Mouse (Mus musculus): ENCODE results near the gene Fbxo41. TPM values are rescaled to one million over a fixed set of nuclear protein-coding genes. Genes with fewer than 3 reads are reported as not detected.

Gene Fbxo41
- total and polyA plus RNA-seq, 2 experiments from 2014 or later, result 0.11 TPM; not detected in 1

DNA sequence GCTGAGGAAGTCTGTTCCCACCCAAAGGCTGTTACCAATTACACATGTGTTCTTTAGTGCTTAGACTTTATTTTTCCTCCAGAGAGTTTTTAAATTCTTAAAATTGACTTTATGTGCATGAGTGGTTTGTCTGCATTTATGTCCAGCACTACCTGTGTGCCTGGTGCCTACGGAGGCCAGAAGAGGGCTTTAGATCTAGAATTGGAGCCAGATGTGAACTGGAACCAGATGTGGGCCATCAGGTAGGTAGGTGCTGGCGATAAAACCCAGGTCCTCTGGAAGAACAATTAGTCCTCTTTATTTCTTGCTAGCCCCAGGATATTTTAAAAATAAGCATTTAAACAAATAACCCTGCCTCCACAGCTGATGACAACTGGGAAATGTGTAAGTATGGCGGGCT, 11.2 kb downstream of the Fbxo41 start:
- 0 out of 2 replicates have a peak, but pooled peaks cover under 1% of the 10 kb centered on the region for H3K27me3 ChIP-seq (ENCODE audit: control insufficient read depth, insufficient read depth, low read length)
- DNase-seq (ENCODE audit: low spot score), result no peak
- no peaks in the 10 kb centered on the region for H3K4me1 ChIP-seq (ENCODE audit: control insufficient read depth, insufficient read depth)
- H3K27ac ChIP-seq (ENCODE audit: low read depth), result no peak overlapping the region
- H3K4me2 ChIP-seq (ENCODE audit: low read depth, low read length), result no peak overlapping the region
- TF ChIP-seq EP300 (IDR thresholded peaks at IDR 0.05; ENCODE audit: low read depth) (no peak), CTCF (IDR thresholded peaks at IDR 0.05; ENCODE audit: low read depth) (no peak)
- H3K9ac ChIP-seq (replicated peaks; ENCODE audit: low read depth, low read length), result no peak overlapping the region
- no peak overlapping the region for H3K4me3 ChIP-seq (ENCODE audit: low read depth, low read length)
- WGBS, result 74% methylated on average over 3 of the region's 3 CpGs
- no peaks in the 10 kb centered on the region for H3K36me3 ChIP-seq (replicated peaks; ENCODE audit: control insufficient read depth, insufficient read depth, low read length)
- H3K9me3 ChIP-seq (replicated peaks; ENCODE audit: control insufficient read depth, low read length), result no peaks in the 10 kb centered on the region
- no peak for ATAC-seq (ENCODE audit: insufficient read depth, low read depth)

DNA sequence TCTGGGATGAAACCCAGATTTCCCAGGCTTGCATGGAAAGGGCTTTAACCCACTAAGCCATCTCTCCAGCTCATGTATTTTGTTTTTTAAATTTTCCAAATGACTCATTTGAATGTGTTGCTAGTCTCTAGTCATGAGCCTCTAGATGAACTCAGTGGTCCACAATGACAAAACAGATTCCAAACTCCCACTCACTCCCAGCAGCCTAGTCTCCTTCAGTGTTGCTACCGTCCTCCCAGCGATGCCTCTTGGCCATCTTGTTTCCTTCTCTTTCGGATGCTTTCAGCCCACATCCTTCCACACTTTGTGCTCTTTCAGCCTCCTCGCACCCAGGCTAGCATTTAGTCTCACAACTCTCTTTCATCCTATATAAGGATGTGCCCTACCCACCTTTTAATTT, 12.5 kb downstream of the Fbxo41 start:
- no peak overlapping the region for H3K4me2 ChIP-seq (ENCODE audit: low read depth, low read length)
- H3K9me3 ChIP-seq (replicated peaks; ENCODE audit: control insufficient read depth, low read length), result no peaks in the 10 kb centered on the region
- H3K4me3 ChIP-seq (ENCODE audit: low read depth, low read length), result no peak overlapping the region
- H3K9ac ChIP-seq (replicated peaks; ENCODE audit: low read depth, low read length), result no peak overlapping the region
- H3K4me1 ChIP-seq (ENCODE audit: control insufficient read depth, insufficient read depth), result no peaks in the 10 kb centered on the region
- peaks cover 14% of the 10 kb centered on the region for H3K27me3 ChIP-seq (ENCODE audit: control insufficient read depth, insufficient read depth, low read length)
- no peaks in the 10 kb centered on the region for H3K36me3 ChIP-seq (replicated peaks; ENCODE audit: control insufficient read depth, insufficient read depth, low read length)
- TF ChIP-seq EP300 (IDR thresholded peaks at IDR 0.05; ENCODE audit: low read depth), result no peak
- no peak overlapping the region for H3K27ac ChIP-seq (ENCODE audit: low read depth)
- WGBS, result 74% methylated on average over 4 of the region's 4 CpGs
- no peak for ATAC-seq (ENCODE audit: insufficient read depth, low read depth)
- no peak for DNase-seq (ENCODE audit: low spot score)

DNA sequence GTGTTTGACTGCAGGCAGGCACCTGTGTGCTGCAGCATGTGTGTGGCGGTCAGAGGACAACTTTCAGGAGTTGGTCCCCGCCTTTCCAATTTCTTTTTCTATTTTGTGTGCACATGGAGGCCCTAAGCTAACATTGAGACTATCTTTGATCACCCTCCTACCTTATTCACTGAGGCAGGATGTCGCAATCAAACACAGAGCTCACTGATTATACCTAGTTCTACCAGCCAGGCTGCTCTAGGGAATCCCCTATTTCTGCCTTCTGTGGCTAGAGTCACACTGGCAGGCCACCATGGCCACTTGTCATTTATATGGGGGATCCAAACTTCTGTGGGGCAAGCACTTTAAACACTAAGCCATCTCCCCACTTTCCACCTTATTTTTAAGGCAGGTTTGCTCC, 13.1 kb downstream of the Fbxo41 start:
- no peak for DNase-seq (ENCODE audit: low spot score)
- no peaks in the 10 kb centered on the region for H3K36me3 ChIP-seq (replicated peaks; ENCODE audit: control insufficient read depth, insufficient read depth, low read length)
- no peak overlapping the region for H3K4me2 ChIP-seq (ENCODE audit: low read depth, low read length)
- ATAC-seq (ENCODE audit: insufficient read depth, low read depth), result no peak
- H3K27me3 ChIP-seq (ENCODE audit: control insufficient read depth, insufficient read depth, low read length), result peaks cover 20% of the 10 kb centered on the region
- WGBS, result 71% methylated on average over 3 of the region's 3 CpGs
- H3K27ac ChIP-seq (ENCODE audit: low read depth), result no peak overlapping the region
- no peak for TF ChIP-seq EP300 (IDR thresholded peaks at IDR 0.05; ENCODE audit: low read depth)
- TF ChIP-seq CTCF (IDR thresholded peaks at IDR 0.05; ENCODE audit: low read depth), result no peak
- H3K9me3 ChIP-seq (replicated peaks; ENCODE audit: control insufficient read depth, low read length), result no peaks in the 10 kb centered on the region
- no peaks in the 10 kb centered on the region for H3K4me1 ChIP-seq (ENCODE audit: control insufficient read depth, insufficient read depth)
- no peak overlapping the region for H3K4me3 ChIP-seq (ENCODE audit: low read depth, low read length)
- H3K9ac ChIP-seq (replicated peaks; ENCODE audit: low read depth, low read length), result no peak overlapping the region

DNA sequence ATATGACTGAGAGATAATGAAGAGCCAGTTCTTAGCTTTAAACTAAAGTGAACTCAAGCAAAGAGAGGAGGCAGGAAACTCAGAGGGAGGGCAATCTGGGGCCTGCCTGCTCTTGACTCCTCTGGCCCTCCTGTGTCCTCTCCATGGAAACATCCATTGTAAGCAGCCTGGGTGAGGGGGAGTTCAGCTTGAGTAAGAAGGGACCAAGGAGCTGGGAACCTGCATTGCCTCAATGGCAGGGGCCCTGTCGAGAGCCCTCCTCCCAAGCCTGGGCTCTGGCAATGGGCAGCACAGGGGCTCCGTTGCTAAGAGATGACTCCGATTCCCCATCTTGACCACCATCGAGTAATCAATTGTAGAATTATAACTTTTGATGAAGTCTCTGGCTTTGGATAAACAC, 14.3 kb downstream of the Fbxo41 start:
- ATAC-seq (ENCODE audit: insufficient read depth, low read depth) (no peak), DNase-seq (ENCODE audit: low spot score) (no peak)
- peaks cover 32% of the 10 kb centered on the region for H3K27me3 ChIP-seq (ENCODE audit: control insufficient read depth, insufficient read depth, low read length)
- no peak overlapping the region for H3K4me2 ChIP-seq (ENCODE audit: low read depth, low read length)
- 72% methylated on average over 4 of the region's 4 CpGs for WGBS
- no peaks in the 10 kb centered on the region for H3K36me3 ChIP-seq (replicated peaks; ENCODE audit: control insufficient read depth, insufficient read depth, low read length)
- no peak overlapping the region for H3K27ac ChIP-seq (ENCODE audit: low read depth)
- TF ChIP-seq EP300 (IDR thresholded peaks at IDR 0.05; ENCODE audit: low read depth) (no peak), CTCF (IDR thresholded peaks at IDR 0.05; ENCODE audit: low read depth) (no peak)
- H3K4me1 ChIP-seq (ENCODE audit: control insufficient read depth, insufficient read depth), result no peaks in the 10 kb centered on the region
- no peaks in the 10 kb centered on the region for H3K9me3 ChIP-seq (replicated peaks; ENCODE audit: control insufficient read depth, low read length)
- H3K4me3 ChIP-seq (ENCODE audit: low read depth, low read length), result no peak overlapping the region
- H3K9ac ChIP-seq (replicated peaks; ENCODE audit: low read depth, low read length), result no peak overlapping the region

DNA sequence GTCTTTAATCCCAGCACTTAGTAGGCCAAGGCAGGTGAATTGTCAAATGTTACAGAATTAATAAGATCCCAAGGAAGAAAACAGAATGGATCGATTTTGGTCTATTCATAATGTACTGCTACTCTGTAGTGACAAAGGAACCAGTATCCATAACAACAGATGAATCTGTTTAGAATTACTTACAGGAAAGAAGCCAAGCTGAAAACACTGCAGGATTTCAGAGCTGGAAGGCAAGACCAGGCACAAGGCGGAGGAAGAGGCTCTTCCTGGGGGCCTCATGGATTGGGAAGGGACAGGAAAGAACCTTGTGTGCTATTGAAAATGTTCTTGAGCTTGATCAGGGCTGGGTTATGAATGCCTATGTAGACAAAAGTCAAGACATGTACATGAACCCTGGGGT, 17.1 kb downstream of the Fbxo41 start:
- Histone ChIP-seq H3K4me3 (ENCODE audit: low read depth, low read length) (no peak overlapping the region), H3K4me1 (ENCODE audit: control insufficient read depth, insufficient read depth) (no peaks in the 10 kb centered on the region), H3K4me2 (ENCODE audit: low read depth, low read length) (no peak overlapping the region), H3K36me3 (replicated peaks; ENCODE audit: control insufficient read depth, insufficient read depth, low read length) (no peaks in the 10 kb centered on the region), H3K27me3 (ENCODE audit: control insufficient read depth, insufficient read depth, low read length) (peaks cover 40% of the 10 kb centered on the region), H3K27ac (ENCODE audit: low read depth) (no peak overlapping the region), H3K9ac (replicated peaks; ENCODE audit: low read depth, low read length) (no peak overlapping the region), H3K9me3 (replicated peaks; ENCODE audit: control insufficient read depth, low read length) (no peaks in the 10 kb centered on the region)
- no peak for TF ChIP-seq EP300 (IDR thresholded peaks at IDR 0.05; ENCODE audit: low read depth)
- no peak for TF ChIP-seq CTCF (IDR thresholded peaks at IDR 0.05; ENCODE audit: low read depth)
- DNase-seq (ENCODE audit: low spot score) (no peak), ATAC-seq (ENCODE audit: insufficient read depth, low read depth) (no peak)
- WGBS, result 70% methylated on average over 2 of the region's 2 CpGs
